ENCODE assay signal across 21 mouse cellular contexts in the genomic region with DNA sequence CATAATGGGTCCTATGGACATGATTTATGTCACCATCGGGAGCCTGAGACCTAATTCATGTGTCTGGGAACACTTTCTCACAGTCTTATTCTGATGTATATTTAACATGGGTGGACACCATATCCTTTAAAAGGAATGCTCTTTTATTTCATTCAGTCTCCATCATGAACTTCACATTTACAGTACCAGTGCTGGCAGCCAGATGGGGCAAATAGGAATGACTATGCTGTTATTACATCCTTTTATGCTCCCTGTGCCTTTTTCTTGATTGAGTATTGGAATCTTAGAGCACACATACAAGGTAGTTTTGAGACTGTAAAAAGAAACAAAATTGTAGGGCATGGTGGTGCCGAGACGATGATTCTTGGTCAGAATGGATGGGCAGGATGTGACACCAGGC.
A peak's percentile ranks its signal among the peaks of the same experiment; 100 is the strongest.
DNase-seq lines count a peak whose midpoint lies in the region; ATAC-seq and TF ChIP-seq lines count a peak whose summit lies in the region.
"Had no signal": no experiment of that assay in that cellular context is flagged by ENCODE, and none has a peak within 500 bp of the region (broad histone marks: within the 10 kb centered on the region; RNA-seq: fewer than 3 reads in every experiment).

No protein-coding gene starts in this region.

- no peak overlapping the region for H3K4me3 ChIP-seq in forebrain, postnatal 0 days (ENCODE audit: low read depth, low read length)
- H3K4me3 ChIP-seq in forebrain, embryonic 15.5 days = no peak overlapping the region
- H3K4me3 ChIP-seq in layer of hippocampus, adult 2 months = no peak overlapping the region
- no peak overlapping the region for H3K4me3 ChIP-seq in midbrain, postnatal 0 days (ENCODE audit: low read depth, low read length)
- no peak overlapping the region for H3K4me3 ChIP-seq in midbrain, embryonic 15.5 days
- H3K4me3 ChIP-seq: embryonic facial prominence, embryonic 12.5 days; erythroblast, embryonic 14.5 days; forebrain, embryonic 13.5 days; heart, embryonic 12.5 days; hindbrain, embryonic 15.5 days; limb, embryonic 10.5 days; liver, embryonic 12.5 days; neural tube, embryonic 12.5 days had no signal

- no peak overlapping the region for H3K9ac ChIP-seq in forebrain, postnatal 0 days
- no peak overlapping the region for H3K9ac ChIP-seq in forebrain, embryonic 15.5 days (replicated peaks)
- no peak overlapping the region for H3K9ac ChIP-seq in midbrain, postnatal 0 days (replicated peaks; ENCODE audit: low read length, poor library complexity, severe bottlenecking)
- H3K9ac ChIP-seq in midbrain, embryonic 15.5 days = no peak overlapping the region
- H3K9ac ChIP-seq: embryonic facial prominence, embryonic 12.5 days; forebrain, embryonic 13.5 days; heart, embryonic 12.5 days; hindbrain, embryonic 15.5 days; liver, embryonic 12.5 days; neural tube, embryonic 12.5 days had no signal

- no peaks in the 10 kb centered on the region for H3K27me3 ChIP-seq in forebrain, postnatal 0 days (ENCODE audit: insufficient read depth, low read length)
- H3K27me3 ChIP-seq in forebrain, embryonic 15.5 days = no peaks in the 10 kb centered on the region
- no peaks in the 10 kb centered on the region for H3K27me3 ChIP-seq in midbrain, postnatal 0 days (ENCODE audit: insufficient read depth, low read length)
- no peaks in the 10 kb centered on the region for H3K27me3 ChIP-seq in midbrain, embryonic 15.5 days (replicated peaks)
- H3K27me3 ChIP-seq: embryonic facial prominence, embryonic 12.5 days; heart, embryonic 12.5 days; hindbrain, embryonic 15.5 days; liver, embryonic 12.5 days; megakaryocyte, embryonic 14.5 days; neural tube, embryonic 12.5 days had no signal

- TF ChIP-seq CTCF in forebrain, postnatal 0 days (IDR thresholded peaks at IDR 0.05; ENCODE audit: low read depth) = peak; percentile 67
- TF ChIP-seq CTCF in layer of hippocampus, adult 2 months (conservative IDR thresholded peaks at IDR 0.05) = peak; percentile 70
- TF ChIP-seq CTCF in midbrain, postnatal 0 days (IDR thresholded peaks at IDR 0.05) = peak; percentile 77

- H3K9me3 ChIP-seq in forebrain, postnatal 0 days (ENCODE audit: low read length) = no peaks in the 10 kb centered on the region
- H3K9me3 ChIP-seq in forebrain, embryonic 15.5 days = no peaks in the 10 kb centered on the region
- H3K9me3 ChIP-seq in midbrain, postnatal 0 days (ENCODE audit: low read length) = no peaks in the 10 kb centered on the region
- no peaks in the 10 kb centered on the region for H3K9me3 ChIP-seq in midbrain, embryonic 15.5 days
- H3K9me3 ChIP-seq: embryonic facial prominence, embryonic 12.5 days; forebrain, embryonic 13.5 days; heart, embryonic 12.5 days; hindbrain, embryonic 15.5 days; limb, embryonic 10.5 days; liver, embryonic 12.5 days; megakaryocyte, embryonic 14.5 days; neural tube, embryonic 12.5 days had no signal

- no peaks in the 10 kb centered on the region for H3K36me3 ChIP-seq in forebrain, postnatal 0 days (ENCODE audit: insufficient read depth)
- H3K36me3 ChIP-seq in forebrain, embryonic 15.5 days = no peaks in the 10 kb centered on the region
- H3K36me3 ChIP-seq in midbrain, postnatal 0 days (ENCODE audit: insufficient read depth, low read length) = no peaks in the 10 kb centered on the region
- no peaks in the 10 kb centered on the region for H3K36me3 ChIP-seq in midbrain, embryonic 15.5 days (replicated peaks)
- H3K36me3 ChIP-seq: embryonic facial prominence, embryonic 12.5 days; heart, embryonic 12.5 days; hindbrain, embryonic 15.5 days; limb, embryonic 10.5 days; liver, embryonic 12.5 days; neural tube, embryonic 12.5 days had no signal

- DNase-seq in forebrain, postnatal 0 days = peak; percentile 30
- DNase-seq in layer of hippocampus, adult 2 months (ENCODE audit: low spot score in 2 of 2) = no peak
- no peak for DNase-seq in layer of hippocampus, postnatal 10 days (ENCODE audit: low spot score in 2 of 2)
- DNase-seq in midbrain, postnatal 0 days (ENCODE audit: low spot score) = peak; percentile 30
- DNase-seq: adrenal gland, adult 8-10 months; cerebellum, adult 9-11 months; kidney, adult 18-20 months; kidney, postnatal 14 days; thymus, postnatal 25 days had no signal

- no peak overlapping the region for H3K27ac ChIP-seq in forebrain, postnatal 0 days (ENCODE audit: low read depth, low read length)
- no peak overlapping the region for H3K27ac ChIP-seq in forebrain, embryonic 15.5 days (replicated peaks)
- H3K27ac ChIP-seq in layer of hippocampus, adult 2 months = no peak overlapping the region
- no peak overlapping the region for H3K27ac ChIP-seq in midbrain, postnatal 0 days (ENCODE audit: low read depth, low read length)
- H3K27ac ChIP-seq in midbrain, embryonic 15.5 days = no peak overlapping the region
- H3K27ac ChIP-seq: embryonic facial prominence, embryonic 12.5 days; forebrain, embryonic 13.5 days; hindbrain, embryonic 15.5 days; limb, embryonic 10.5 days; liver, embryonic 12.5 days; neural tube, embryonic 12.5 days had no signal

- H3K4me2 ChIP-seq in forebrain, postnatal 0 days (ENCODE audit: low read depth) = no peak overlapping the region
- H3K4me2 ChIP-seq in forebrain, embryonic 15.5 days (replicated peaks) = no peak overlapping the region
- no peak overlapping the region for H3K4me2 ChIP-seq in midbrain, postnatal 0 days (ENCODE audit: low read depth, low read length, poor library complexity, severe bottlenecking)
- no peak overlapping the region for H3K4me2 ChIP-seq in midbrain, embryonic 15.5 days
- H3K4me2 ChIP-seq: embryonic facial prominence, embryonic 12.5 days; forebrain, embryonic 13.5 days; heart, embryonic 12.5 days; hindbrain, embryonic 15.5 days; liver, embryonic 12.5 days; neural tube, embryonic 12.5 days had no signal

- ATAC-seq in forebrain, postnatal 0 days = no peak; the same call in 1 of the 2 replicates
- no peak for ATAC-seq in forebrain, embryonic 15.5 days (replicated peaks)
- no peak for ATAC-seq in midbrain, postnatal 0 days (ENCODE audit: low FRiP score)
- ATAC-seq in midbrain, embryonic 15.5 days (replicated peaks) = no peak
- ATAC-seq in megakaryocyte, adult 5-6 weeks (ENCODE audit: poor library complexity, severe bottlenecking) = no peak
- ATAC-seq: forebrain, embryonic 13.5 days; liver, embryonic 12.5 days had no signal

- WGBS in forebrain, postnatal 0 days = 86% methylated on average over 3 of the region's 3 CpGs
- 88% methylated on average over 3 of the region's 3 CpGs for WGBS in forebrain, embryonic 15.5 days
- 85% methylated on average over 3 of the region's 3 CpGs for WGBS in midbrain, postnatal 0 days
- 81% methylated on average over 3 of the region's 3 CpGs for WGBS in midbrain, embryonic 15.5 days

- H3K4me1 ChIP-seq in forebrain, postnatal 0 days (ENCODE audit: insufficient read depth) = no peaks in the 10 kb centered on the region
- peaks cover 29% of the 10 kb centered on the region for H3K4me1 ChIP-seq in forebrain, embryonic 15.5 days
- H3K4me1 ChIP-seq in midbrain, postnatal 0 days (ENCODE audit: insufficient read depth, low read length) = 0 out of 2 replicates have a peak, but pooled peaks cover 2% of the 10 kb centered on the region
- H3K4me1 ChIP-seq in midbrain, embryonic 15.5 days = peaks cover 12% of the 10 kb centered on the region

Comparison
In these comparisons a context has a peak if more than half of its experiments do, and no peak if none do; other contexts are left out.
1. DNase-seq: peak in forebrain, postnatal 0 days (single experiment) and midbrain, postnatal 0 days (single experiment); none in layer of hippocampus, adult 2 months (0 of 2) and layer of hippocampus, postnatal 10 days (0 of 2).
2. Peak in every context shown above with its lines, with median percentiles within 50 percentile points of each other: CTCF ChIP-seq.